Mouse (Mus musculus): ENCODE results near the gene Lipf. TPM values are rescaled to one million over a fixed set of nuclear protein-coding genes. Genes with fewer than 3 reads are reported as not detected.

Gene Lipf
- polyA plus RNA-seq (2021; fragmentation: Nextera tagmentation), result not detected in 2 replicates
- long read RNA-seq, experiment 1, result 0 reads
- long read RNA-seq, experiment 2, result 0 reads

GRCm38 (mm10) chr19:33960887-33961286, at the start of gene Lipf:
Lipf (plus strand) TSS chr19:33961187.

GRCm38 (mm10) chr19:34008002-34008401, 47.0 kb downstream of the Lipf start, which contains the start of gene Lipk:
Lipk (plus strand) TSS chr19:34008290.

Other genes starting within 250 kb of the Lipf start
- gene Lipo2, start 209.8 kb upstream of the Lipf start, polyA plus RNA-seq (2021; fragmentation: Nextera tagmentation), result 0.11 and 0.29 TPM in 2 replicates
- 5.6 and 6.0 TPM in 2 replicates for gene Lipo3, start 199.2 kb upstream of the Lipf start, polyA plus RNA-seq (2021; fragmentation: Nextera tagmentation)
- not detected in 2 replicates for gene Lipo1, start 173.7 kb upstream of the Lipf start, polyA plus RNA-seq (2021; fragmentation: Nextera tagmentation)
- gene Lipk, start 47.1 kb downstream of the Lipf start, polyA plus RNA-seq (2021; fragmentation: Nextera tagmentation), result not detected in 2 replicates
- not detected in 2 replicates for gene Lipn, start 106.2 kb downstream of the Lipf start, polyA plus RNA-seq (2021; fragmentation: Nextera tagmentation)
- 0.16 TPM in 1 of 2 replicates, not detected in the other for gene Lipm, start 139.7 kb downstream of the Lipf start, polyA plus RNA-seq (2021; fragmentation: Nextera tagmentation)
- gene Ankrd22, start 204.9 kb downstream of the Lipf start, polyA plus RNA-seq (2021; fragmentation: Nextera tagmentation), result not detected in 2 replicates
- 13.2 and 15.5 TPM in 2 replicates for gene Stambpl1, start 231.0 kb downstream of the Lipf start, polyA plus RNA-seq (2021; fragmentation: Nextera tagmentation)